Mouse (Mus musculus): ENCODE measurements around the gene Atad1.

- no peak for TF ChIP-seq CTCF (IDR thresholded peaks at IDR 0.05; ENCODE audit: borderline replicate concordance, extremely low read depth, insufficient read depth, insufficient read length)
- no peak for TF ChIP-seq POLR2A (IDR thresholded peaks at IDR 0.05; ENCODE audit: borderline replicate concordance, extremely low read depth, insufficient read depth, insufficient read length, poor library complexity, severe bottlenecking)
Measured at GRCm38 (mm10) chr19:32675766-32676165, 63.8 kb downstream of the Atad1 start.
